In the genomic region with DNA sequence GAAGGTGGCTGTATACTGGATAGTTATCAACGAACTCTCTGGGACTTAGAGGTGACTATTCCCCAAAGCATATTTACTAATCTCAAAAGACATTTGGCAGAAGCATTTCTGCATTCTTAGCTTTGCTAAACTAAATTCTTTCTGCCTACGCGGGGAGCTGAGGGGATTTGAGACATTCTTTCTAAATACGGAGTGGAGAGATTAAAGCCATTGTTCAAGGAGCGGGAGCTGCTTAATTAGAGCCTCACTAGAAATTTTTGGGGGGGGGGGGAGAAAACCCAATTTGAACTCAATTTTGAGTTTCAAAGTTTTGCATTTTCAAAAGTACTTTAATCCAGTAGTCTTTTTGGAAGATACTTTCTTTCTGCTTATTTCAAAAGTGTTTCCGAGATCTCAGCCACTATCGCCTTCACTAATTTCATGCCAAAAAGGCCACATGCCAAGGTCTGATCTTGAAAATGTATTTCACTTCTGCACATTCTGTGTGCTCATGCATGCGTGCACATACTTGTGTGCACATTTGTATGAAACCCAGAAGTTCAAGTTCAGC, we compare ENCODE assay signal across 25 mouse cellular contexts.
DNase-seq lines count a peak whose midpoint lies in the region; ATAC-seq and TF ChIP-seq lines count a peak whose summit lies in the region.
"Had no signal": no experiment of that assay in that cellular context is flagged by ENCODE, and none has a peak within 500 bp of the region (broad histone marks: within the 10 kb centered on the region; RNA-seq: fewer than 3 reads in every experiment).

No protein-coding gene starts in this region.

- no peaks in the 10 kb centered on the region for H3K27me3 ChIP-seq in forebrain, embryonic 14.5 days (replicated peaks; ENCODE audit: control insufficient read depth, insufficient read depth, low read length)
- no peaks in the 10 kb centered on the region for H3K27me3 ChIP-seq in forebrain, embryonic 11.5 days (ENCODE audit: control insufficient read depth, insufficient read depth, low read length)
- no peaks in the 10 kb centered on the region for H3K27me3 ChIP-seq in limb, embryonic 11.5 days (ENCODE audit: control insufficient read depth, insufficient read depth, low read length)
- H3K27me3 ChIP-seq in limb, embryonic 10.5 days (ENCODE audit: low read depth, poor library complexity, severe bottlenecking) = no peaks in the 10 kb centered on the region
- no peaks in the 10 kb centered on the region for H3K27me3 ChIP-seq in Patski
- H3K27me3 ChIP-seq: hindbrain, embryonic 13.5 days; intestine, embryonic 15.5 days; liver, embryonic 15.5 days; lung, embryonic 15.5 days; neural tube, embryonic 13.5 days; stomach, embryonic 15.5 days had no signal

- ATAC-seq in forebrain, embryonic 14.5 days = no peak
- no peak for ATAC-seq in forebrain, embryonic 11.5 days (replicated peaks; ENCODE audit: low FRiP score)
- no peak for ATAC-seq in limb, embryonic 11.5 days (ENCODE audit: insufficient number of reproducible peaks, low FRiP score, low TSS enrichment, low read depth)
- ATAC-seq in Patski = peak; percentile 54
- ATAC-seq: intestine, embryonic 15.5 days had no signal

- H3K9me3 ChIP-seq in forebrain, embryonic 14.5 days (replicated peaks; ENCODE audit: control insufficient read depth, low read length) = no peaks in the 10 kb centered on the region
- H3K9me3 ChIP-seq in forebrain, embryonic 11.5 days (ENCODE audit: control insufficient read depth, low read length) = no peaks in the 10 kb centered on the region
- H3K9me3 ChIP-seq in limb, embryonic 11.5 days (ENCODE audit: control insufficient read depth, low read length) = no peaks in the 10 kb centered on the region
- H3K9me3 ChIP-seq in limb, embryonic 10.5 days (replicated peaks) = no peaks in the 10 kb centered on the region
- H3K9me3 ChIP-seq: hindbrain, embryonic 13.5 days; intestine, embryonic 15.5 days; limb, embryonic 12.5 days; liver, embryonic 15.5 days; lung, embryonic 15.5 days; neural tube, embryonic 13.5 days; stomach, embryonic 15.5 days had no signal

- H3K9ac ChIP-seq in forebrain, embryonic 14.5 days (ENCODE audit: low read length) = no peak overlapping the region
- H3K9ac ChIP-seq in forebrain, embryonic 11.5 days (ENCODE audit: low read length) = no peak overlapping the region
- H3K9ac ChIP-seq in limb, embryonic 11.5 days (ENCODE audit: low read length) = no peak overlapping the region
- H3K9ac ChIP-seq: hindbrain, embryonic 13.5 days; intestine, embryonic 15.5 days; limb, embryonic 12.5 days; liver, embryonic 15.5 days; lung, embryonic 15.5 days; neural tube, embryonic 13.5 days; stomach, embryonic 15.5 days had no signal

- CTCF ChIA-PET in Patski (lab: Charles Lee) = interaction anchor here (1.0 to 1.6 kb wide), 4 partner anchors 11 to 103 kb away, joined by 3 to 5 read pairs (median 3); no protein-coding TSS in a partner anchor

- peak; percentile 7 for DNase-seq in forebrain, embryonic 14.5 days (ENCODE audit: low spot score)
- DNase-seq in forebrain, embryonic 11.5 days (ENCODE audit: low spot score) = no peak
- peak; percentile 3 for DNase-seq in limb, embryonic 11.5 days (ENCODE audit: low spot score)
- DNase-seq in limb, embryonic 10.5 days (ENCODE audit: low spot score) = no peak
- DNase-seq in Muller cell, postnatal 12 days (ENCODE audit: inconsistent ontology term) = peak; percentile 93
- no peak for DNase-seq in Patski (ENCODE audit: low read depth, low spot score)
- DNase-seq in gastrocnemius, adult 18-20 months (ENCODE audit: low spot score) = no peak
- no peak for DNase-seq in spleen, postnatal 14 days (ENCODE audit: low spot score in 2 of 2)
- DNase-seq: adrenal gland, adult 8-10 months; B cell, adult 2 months; cerebellum, adult 8-10 months; cerebellum, postnatal 25 days; gastrocnemius, postnatal 14 days; heart, postnatal 14 days; kidney, adult 2 months; layer of hippocampus, adult 9-11 months; right cerebral cortex, postnatal 14 days had no signal

- POLR2A ChIA-PET in Patski (lab: Charles Lee) = no interaction called here

- TF ChIP-seq CTCF in Patski (IDR thresholded peaks at IDR 0.05) = no peak

- in situ Hi-C loops in Patski (cut with MboI; ENCODE audit: low pct_unique_long_range_greater_than_20kb) = no loop called here

- no peak overlapping the region for H3K4me2 ChIP-seq in forebrain, embryonic 14.5 days (ENCODE audit: low read length)
- H3K4me2 ChIP-seq in forebrain, embryonic 11.5 days (ENCODE audit: low read depth, low read length, severe bottlenecking) = no peak overlapping the region
- H3K4me2 ChIP-seq in limb, embryonic 11.5 days (ENCODE audit: low read depth, severe bottlenecking) = no peak overlapping the region
- H3K4me2 ChIP-seq: hindbrain, embryonic 13.5 days; intestine, embryonic 15.5 days; limb, embryonic 12.5 days; liver, embryonic 15.5 days; lung, embryonic 15.5 days; neural tube, embryonic 13.5 days; stomach, embryonic 15.5 days had no signal

- H3K27ac ChIP-seq in forebrain, embryonic 14.5 days (ENCODE audit: low read depth, low read length) = no peak overlapping the region
- H3K27ac ChIP-seq in forebrain, embryonic 11.5 days (ENCODE audit: low read depth, low read length) = no peak overlapping the region
- no peak overlapping the region for H3K27ac ChIP-seq in limb, embryonic 11.5 days (replicated peaks; ENCODE audit: low read depth, low read length)
- H3K27ac ChIP-seq in limb, embryonic 10.5 days = no peak overlapping the region
- H3K27ac ChIP-seq: hindbrain, embryonic 13.5 days; intestine, embryonic 15.5 days; limb, embryonic 12.5 days; liver, embryonic 15.5 days; lung, embryonic 15.5 days; macrophage; neural tube, embryonic 13.5 days; stomach, embryonic 15.5 days had no signal

- WGBS in forebrain, embryonic 14.5 days = 19% methylated on average over 8 of the region's 8 CpGs
- WGBS in forebrain, embryonic 11.5 days = 28% methylated on average over 8 of the region's 8 CpGs
- 80% methylated on average over 8 of the region's 8 CpGs for WGBS in limb, embryonic 11.5 days
- WGBS in limb, embryonic 10.5 days = 83% methylated on average over 8 of the region's 8 CpGs

- no peaks in the 10 kb centered on the region for H3K36me3 ChIP-seq in forebrain, embryonic 14.5 days (ENCODE audit: control insufficient read depth, insufficient read depth, low read length)
- H3K36me3 ChIP-seq in forebrain, embryonic 11.5 days (ENCODE audit: control insufficient read depth, insufficient read depth, low read length) = no peaks in the 10 kb centered on the region
- no peaks in the 10 kb centered on the region for H3K36me3 ChIP-seq in limb, embryonic 11.5 days (ENCODE audit: control insufficient read depth, insufficient read depth, low read length)
- no peaks in the 10 kb centered on the region for H3K36me3 ChIP-seq in limb, embryonic 10.5 days
- H3K36me3 ChIP-seq: hindbrain, embryonic 13.5 days; intestine, embryonic 15.5 days; limb, embryonic 12.5 days; liver, embryonic 15.5 days; lung, embryonic 15.5 days; neural tube, embryonic 13.5 days; stomach, embryonic 15.5 days had no signal

- H3K4me1 ChIP-seq in forebrain, embryonic 14.5 days (ENCODE audit: control insufficient read depth, insufficient read depth, low read length) = no peaks in the 10 kb centered on the region
- no peaks in the 10 kb centered on the region for H3K4me1 ChIP-seq in forebrain, embryonic 11.5 days (replicated peaks; ENCODE audit: control insufficient read depth, insufficient read depth, low read length)
- no peaks in the 10 kb centered on the region for H3K4me1 ChIP-seq in limb, embryonic 11.5 days (ENCODE audit: control insufficient read depth, insufficient read depth, low read length)
- peaks cover 4% of the 10 kb centered on the region; the same call in 1 of the 2 replicates for H3K4me1 ChIP-seq in limb, embryonic 10.5 days
- H3K4me1 ChIP-seq: intestine, embryonic 15.5 days; limb, embryonic 12.5 days; liver, embryonic 15.5 days; lung, embryonic 15.5 days; stomach, embryonic 15.5 days had no signal

- H3K4me3 ChIP-seq in forebrain, embryonic 14.5 days (ENCODE audit: low read depth, low read length) = no peak overlapping the region
- H3K4me3 ChIP-seq in forebrain, embryonic 11.5 days (ENCODE audit: low read depth, low read length) = no peak overlapping the region
- H3K4me3 ChIP-seq in limb, embryonic 11.5 days (ENCODE audit: low read depth, low read length) = no peak overlapping the region
- H3K4me3 ChIP-seq in limb, embryonic 10.5 days = no peak overlapping the region
- H3K4me3 ChIP-seq: hindbrain, embryonic 13.5 days; intestine, embryonic 15.5 days; limb, embryonic 12.5 days; liver, embryonic 15.5 days; lung, embryonic 15.5 days; neural tube, embryonic 13.5 days; stomach, embryonic 15.5 days had no signal

Comparison
In these comparisons a context has a peak if more than half of its experiments do, and no peak if none do; other contexts are left out.
1. DNase-seq: peak in forebrain, embryonic 14.5 days (single experiment), limb, embryonic 11.5 days (single experiment) and Muller cell, postnatal 12 days (single experiment); none in forebrain, embryonic 11.5 days (single experiment), limb, embryonic 10.5 days (single experiment), Patski (single experiment), gastrocnemius, adult 18-20 months (single experiment) and spleen, postnatal 14 days (0 of 2).